ENCODE assay signal across 14 mouse cellular contexts in genomic region chr16:24153943-24154342, GRCm38 (mm10).
A peak's percentile ranks its signal among the peaks of the same experiment; 100 is the strongest.
DNase-seq lines count a peak whose midpoint lies in the region; ATAC-seq lines count a peak whose summit lies in the region.
"Had no signal": no experiment of that assay in that cellular context is flagged by ENCODE, and none has a peak within 500 bp of the region (broad histone marks: within the 10 kb centered on the region; RNA-seq: fewer than 3 reads in every experiment).

No protein-coding gene starts in this region.

- H3K4me1 ChIP-seq in limb, embryonic 11.5 days (ENCODE audit: control insufficient read depth, insufficient read depth, low read length), result 0 out of 2 replicates have a peak, but pooled peaks cover 4% of the 10 kb centered on the region
- no peaks in the 10 kb centered on the region for H3K4me1 ChIP-seq in forebrain, embryonic 13.5 days
- H3K4me1 ChIP-seq: forebrain, embryonic 15.5 days had no signal

- ATAC-seq in common myeloid progenitor, adult 5-6 weeks (replicated peaks; ENCODE audit: low read depth, poor library complexity, severe bottlenecking), result 0 out of 2 replicates have a peak, but pooled peaks have one; percentile 13
- peak; percentile 54; the same call in 1 of the 2 replicates for ATAC-seq in limb, embryonic 11.5 days (ENCODE audit: insufficient number of reproducible peaks, low FRiP score, low TSS enrichment, low read depth)
- no peak for ATAC-seq in forebrain, embryonic 13.5 days
- ATAC-seq: forebrain, embryonic 15.5 days; intestine, embryonic 16.5 days had no signal

- no peak overlapping the region for H3K27ac ChIP-seq in limb, embryonic 11.5 days (replicated peaks; ENCODE audit: low read depth, low read length)
- H3K27ac ChIP-seq in forebrain, embryonic 13.5 days, result no peak overlapping the region
- H3K27ac ChIP-seq: embryonic facial prominence, embryonic 12.5 days; forebrain, embryonic 15.5 days; left cerebral cortex, adult 2 months had no signal

- WGBS in limb, embryonic 11.5 days, result 0% methylated on average over 1 of the region's 1 CpGs
- WGBS in forebrain, embryonic 13.5 days, result 81% methylated on average over 1 of the region's 1 CpGs

- H3K36me3 ChIP-seq in limb, embryonic 11.5 days (ENCODE audit: control insufficient read depth, insufficient read depth, low read length), result no peaks in the 10 kb centered on the region
- no peaks in the 10 kb centered on the region for H3K36me3 ChIP-seq in forebrain, embryonic 13.5 days (ENCODE audit: poor library complexity, severe bottlenecking)
- H3K36me3 ChIP-seq: embryonic facial prominence, embryonic 12.5 days; forebrain, embryonic 15.5 days had no signal

- H3K9ac ChIP-seq in limb, embryonic 11.5 days (ENCODE audit: low read length), result no peak overlapping the region
- H3K9ac ChIP-seq in forebrain, embryonic 13.5 days, result no peak overlapping the region
- H3K9ac ChIP-seq: embryonic facial prominence, embryonic 12.5 days; forebrain, embryonic 15.5 days had no signal

- no peak overlapping the region for H3K4me2 ChIP-seq in limb, embryonic 11.5 days (ENCODE audit: low read depth, severe bottlenecking)
- H3K4me2 ChIP-seq in forebrain, embryonic 13.5 days, result no peak overlapping the region
- H3K4me2 ChIP-seq: embryonic facial prominence, embryonic 12.5 days; forebrain, embryonic 15.5 days had no signal

- H3K9me3 ChIP-seq in limb, embryonic 11.5 days (ENCODE audit: control insufficient read depth, low read length), result no peaks in the 10 kb centered on the region
- no peaks in the 10 kb centered on the region for H3K9me3 ChIP-seq in forebrain, embryonic 13.5 days (replicated peaks)
- H3K9me3 ChIP-seq: embryonic facial prominence, embryonic 12.5 days; forebrain, embryonic 15.5 days had no signal

- DNase-seq in CD4-positive, CD25-positive, alpha-beta regulatory T cell, adult 2 months (ENCODE audit: low read depth, low spot score), result peak; percentile 66
- DNase-seq in limb, embryonic 11.5 days (ENCODE audit: low spot score), result peak; percentile 59
- peak; percentile 49 for DNase-seq in thymus, postnatal 10 days (ENCODE audit: low spot score in 2 of 2)
- DNase-seq in cerebellum, postnatal 25 days, result no peak
- no peak for DNase-seq in adrenal gland, postnatal 25 days
- DNase-seq: adrenal gland, adult 8-10 months; kidney, postnatal 25 days; retina, postnatal 1 day had no signal

- no peaks in the 10 kb centered on the region for H3K27me3 ChIP-seq in limb, embryonic 11.5 days (ENCODE audit: control insufficient read depth, insufficient read depth, low read length)
- no peaks in the 10 kb centered on the region for H3K27me3 ChIP-seq in forebrain, embryonic 13.5 days
- H3K27me3 ChIP-seq: embryonic facial prominence, embryonic 12.5 days; forebrain, embryonic 15.5 days had no signal

- no peak overlapping the region for H3K4me3 ChIP-seq in limb, embryonic 11.5 days (ENCODE audit: low read depth, low read length)
- no peak overlapping the region for H3K4me3 ChIP-seq in forebrain, embryonic 13.5 days
- H3K4me3 ChIP-seq: embryonic facial prominence, embryonic 12.5 days; forebrain, embryonic 15.5 days; left cerebral cortex, adult 2 months had no signal

Comparison
In these comparisons a context has a peak if more than half of its experiments do, and no peak if none do; other contexts are left out.
1. DNase-seq: peak in CD4-positive, CD25-positive, alpha-beta regulatory T cell, adult 2 months (single experiment), limb, embryonic 11.5 days (single experiment) and thymus, postnatal 10 days (2 of 2); none in cerebellum, postnatal 25 days (0 of 2) and adrenal gland, postnatal 25 days (single experiment).